In genomic region chr4:132598861-132599260, GRCm38 (mm10) we compare ENCODE assay signal across 27 mouse cellular contexts. TPM values are rescaled to one million over a fixed set of nuclear protein-coding genes. Genes with fewer than 3 reads are reported as not detected.
DNase-seq lines count a peak whose midpoint lies in the region; ATAC-seq and TF ChIP-seq lines count a peak whose summit lies in the region.
"Had no signal": no experiment of that assay in that cellular context is flagged by ENCODE, and none has a peak within 500 bp of the region (broad histone marks: within the 10 kb centered on the region; RNA-seq: fewer than 3 reads in every experiment).

No protein-coding gene starts in this region.

- no peak for ATAC-seq in lung, embryonic 14.5 days (ENCODE audit: insufficient read depth)
- ATAC-seq in heart, embryonic 11.5 days (replicated peaks; ENCODE audit: insufficient number of reproducible peaks, low FRiP score, low TSS enrichment): no peak
- ATAC-seq: CD4-positive, CD25-positive, alpha-beta regulatory T cell, adult 4 months; forebrain, embryonic 13.5 days; forebrain, embryonic 16.5 days; hindbrain, postnatal 0 days; inflammation-experienced regulatory T-cells, adult 6 months; intestine, embryonic 16.5 days had no signal

- H3K36me3 ChIP-seq in lung, embryonic 14.5 days (ENCODE audit: insufficient read depth): no peaks in the 10 kb centered on the region
- H3K36me3 ChIP-seq in ES-Bruce4 (ENCODE audit: control insufficient read depth, insufficient read depth, low read length, poor library complexity, severe bottlenecking) (no peaks in the 10 kb centered on the region), MEL (ENCODE audit: control insufficient read depth in 1 of 2, insufficient read depth in 2 of 2, low read length in 2 of 2) (no peaks in the 10 kb centered on the region)
- no peaks in the 10 kb centered on the region for H3K36me3 ChIP-seq in heart, embryonic 11.5 days (ENCODE audit: control insufficient read depth, insufficient read depth, low read length)
- H3K36me3 ChIP-seq: forebrain, embryonic 10.5 days; heart, embryonic 13.5 days; hindbrain, embryonic 12.5 days had no signal

- no peak for DNase-seq in lung, embryonic 14.5 days
- DNase-seq in lung, postnatal 36 days: no peak
- no peak for DNase-seq in MEL (ENCODE audit: low read depth, low spot score)
- no peak for DNase-seq in cerebellum, adult 18-20 months
- DNase-seq in gastrocnemius, postnatal 14 days: no peak
- DNase-seq: adrenal gland, adult 2 months; adrenal gland, postnatal 14 days; cerebellum, adult 11-12 months; cerebellum, adult 9-10 months; cerebellum, postnatal 14 days; gastrocnemius, adult 2 months; gastrocnemius, postnatal 25 days; heart, adult 18-20 months; heart, postnatal 14 days; heart, postnatal 4 days had no signal

- H3K27ac ChIP-seq in lung, embryonic 14.5 days (ENCODE audit: low read depth): no peak overlapping the region
- H3K27ac ChIP-seq in ES-Bruce4 (ENCODE audit: insufficient read depth, low read length): no peak overlapping the region
- H3K27ac ChIP-seq in MEL (ENCODE audit: control insufficient read depth, low read depth, low read length): no peak overlapping the region
- H3K27ac ChIP-seq in bone marrow, adult 2 months (ENCODE audit: control insufficient read depth, insufficient read depth, low read depth, low read length, poor library complexity): no peak overlapping the region
- no peak overlapping the region for H3K27ac ChIP-seq in heart, embryonic 11.5 days (ENCODE audit: low read depth, low read length)
- H3K27ac ChIP-seq: forebrain, embryonic 10.5 days; forebrain, embryonic 13.5 days; gastrocnemius, adult 2 months; heart, embryonic 13.5 days; hindbrain, embryonic 12.5 days; hindbrain, postnatal 0 days had no signal

- no peaks in the 10 kb centered on the region for H3K9me3 ChIP-seq in lung, embryonic 14.5 days (ENCODE audit: low read depth, low read length)
- H3K9me3 ChIP-seq in ES-Bruce4 (replicated peaks; ENCODE audit: control insufficient read depth, insufficient read depth, low read length, poor library complexity, severe bottlenecking): no peaks in the 10 kb centered on the region
- no peaks in the 10 kb centered on the region for H3K9me3 ChIP-seq in MEL (replicated peaks; ENCODE audit: insufficient read depth, low read length)
- H3K9me3 ChIP-seq in heart, embryonic 11.5 days (replicated peaks; ENCODE audit: control insufficient read depth, low read length): no peaks in the 10 kb centered on the region
- H3K9me3 ChIP-seq: forebrain, embryonic 10.5 days; forebrain, embryonic 13.5 days; heart, embryonic 13.5 days had no signal

- TF ChIP-seq POLR2A in ES-Bruce4 (IDR thresholded peaks at IDR 0.05; ENCODE audit: insufficient read depth, low read length) (no peak), MEL (IDR thresholded peaks at IDR 0.05; ENCODE audit: control insufficient read depth in 1 of 2, insufficient read depth in 1 of 2, low read depth in 1 of 2, low read length in 2 of 2, poor library complexity in 1 of 2) (no peak)
- TF ChIP-seq POLR2A in bone marrow, adult 2 months (IDR thresholded peaks at IDR 0.05; ENCODE audit: borderline replicate concordance, control insufficient read depth, low read depth, low read length): no peak

- H3K27me3 ChIP-seq in lung, embryonic 14.5 days (ENCODE audit: insufficient read depth, low read length): no peaks in the 10 kb centered on the region
- no peaks in the 10 kb centered on the region for H3K27me3 ChIP-seq in ES-Bruce4 (ENCODE audit: control insufficient read depth, insufficient read depth, low read length, poor library complexity, severe bottlenecking)
- no peaks in the 10 kb centered on the region for H3K27me3 ChIP-seq in MEL (ENCODE audit: control insufficient read depth in 1 of 2, insufficient read depth in 2 of 2, low read length in 2 of 2)
- H3K27me3 ChIP-seq in heart, embryonic 11.5 days (ENCODE audit: control insufficient read depth, insufficient read depth, low read length): no peaks in the 10 kb centered on the region
- H3K27me3 ChIP-seq: forebrain, embryonic 13.5 days; hindbrain, embryonic 12.5 days had no signal

- no peaks in the 10 kb centered on the region for H3K4me1 ChIP-seq in lung, embryonic 14.5 days (ENCODE audit: insufficient read depth)
- H3K4me1 ChIP-seq in ES-Bruce4 (ENCODE audit: control insufficient read depth, insufficient read depth, low read length) (no peaks in the 10 kb centered on the region), MEL (ENCODE audit: control insufficient read depth in 1 of 2, insufficient read depth in 2 of 2, low read length in 2 of 2) (0 out of 4 replicates have a peak, but pooled peaks cover 0 to 7% of the 10 kb centered on the region in 2 experiments)
- H3K4me1 ChIP-seq in bone marrow, adult 2 months (ENCODE audit: control insufficient read depth, insufficient read depth, low read length): no peaks in the 10 kb centered on the region; the same call in 1 of the 2 replicates
- H3K4me1 ChIP-seq in heart, embryonic 11.5 days (ENCODE audit: control insufficient read depth, insufficient read depth, low read length): 0 out of 2 replicates have a peak, but pooled peaks cover 7% of the 10 kb centered on the region
- H3K4me1 ChIP-seq: forebrain, embryonic 13.5 days; hindbrain, embryonic 12.5 days had no signal

- TF ChIP-seq EP300 in ES-Bruce4 (IDR thresholded peaks at IDR 0.05; ENCODE audit: insufficient read depth, low read depth, low read length) (no peak), MEL (IDR thresholded peaks at IDR 0.05; ENCODE audit: low read depth in 1 of 2, low read length in 2 of 2) (no peak)

- H3K9ac ChIP-seq in lung, embryonic 14.5 days: no peak overlapping the region
- no peak overlapping the region for H3K9ac ChIP-seq in ES-Bruce4 (ENCODE audit: low read depth, poor library complexity, severe bottlenecking)
- no peak overlapping the region for H3K9ac ChIP-seq in MEL (ENCODE audit: control insufficient read depth, low read depth, low read length, poor library complexity, severe bottlenecking)
- no peak overlapping the region for H3K9ac ChIP-seq in heart, embryonic 11.5 days (ENCODE audit: low read depth, low read length)
- H3K9ac ChIP-seq: forebrain, embryonic 13.5 days; heart, embryonic 13.5 days; hindbrain, embryonic 12.5 days had no signal

- intact Hi-C loops in gastrocnemius, postnatal 14 days (cut with DNase I; ENCODE audit: low total_unique reads): no loop called here

- no peaks in the 10 kb centered on the region for H3K79me2 ChIP-seq in MEL (ENCODE audit: control insufficient read depth, insufficient read depth, low read length, poor library complexity)

- H3K4me3 ChIP-seq in lung, embryonic 14.5 days (ENCODE audit: low read depth, low read length): no peak overlapping the region
- H3K4me3 ChIP-seq in ES-Bruce4 (ENCODE audit: low read depth, low read length) (no peak overlapping the region), MEL (ENCODE audit: control insufficient read depth in 1 of 2, insufficient read depth in 1 of 2, low read depth in 2 of 2, low read length in 2 of 2) (no peak overlapping the region)
- no peak overlapping the region for H3K4me3 ChIP-seq in bone marrow, adult 2 months (replicated peaks; ENCODE audit: control insufficient read depth, low read depth, low read length)
- no peak overlapping the region for H3K4me3 ChIP-seq in heart, embryonic 11.5 days (ENCODE audit: low read depth, low read length)
- H3K4me3 ChIP-seq: forebrain, embryonic 10.5 days; forebrain, embryonic 13.5 days; gastrocnemius, adult 2 months; heart, embryonic 13.5 days; hindbrain, embryonic 12.5 days had no signal

- WGBS in lung, embryonic 14.5 days: 76% methylated on average over 2 of the region's 2 CpGs
- WGBS in bone marrow, adult 2 months: 86% methylated on average over 2 of the region's 2 CpGs
- 78% methylated on average over 2 of the region's 2 CpGs for WGBS in heart, embryonic 11.5 days (ENCODE audit: insufficient replicate concordance)

- no peak overlapping the region for H3K4me2 ChIP-seq in lung, embryonic 14.5 days
- no peak overlapping the region for H3K4me2 ChIP-seq in heart, embryonic 11.5 days
- H3K4me2 ChIP-seq: forebrain, embryonic 13.5 days; heart, embryonic 13.5 days; hindbrain, embryonic 12.5 days had no signal

- TF ChIP-seq CTCF in lung, embryonic 14.5 days (IDR thresholded peaks at IDR 0.05; ENCODE audit: low read depth): 0 out of 2 replicates have a peak, but pooled peaks have one; percentile 2
- TF ChIP-seq CTCF in ES-Bruce4 (IDR thresholded peaks at IDR 0.05; ENCODE audit: low read depth, low read length): peak; percentile 19
- TF ChIP-seq CTCF in MEL (IDR thresholded peaks at IDR 0.05 in 2 of 3, conservative IDR thresholded peaks at IDR 0.05 in 1 of 3; ENCODE audit: control insufficient read depth in 1 of 3, insufficient read depth in 1 of 3, low read depth in 2 of 3, low read length in 3 of 3, poor library complexity in 1 of 3, severe bottlenecking in 1 of 3): peak in 2 of 3 experiments; percentile 12 to 39; a peak in 3 of 6 replicates
- peak; percentile 5; the same call in 1 of the 2 replicates for TF ChIP-seq CTCF in bone marrow, adult 2 months (IDR thresholded peaks at IDR 0.05; ENCODE audit: control insufficient read depth, insufficient read depth, low read length)

- TF ChIP-seq RAD21 in MEL (IDR thresholded peaks at IDR 0.05; ENCODE audit: low read depth, low read length): no peak

TF ChIP-seq in MEL, 35 proteins besides CTCF, POLR2A, EP300 and RAD21 (continues in another document):
- TF ChIP-seq GATA1 (IDR thresholded peaks at IDR 0.05; ENCODE audit: low read depth, low read length): no peak

RNA-seq across cellular contexts. Expression of gene Ptafr, which starts 35.0 kb away (rescaled TPM):
- polyA plus RNA-seq in lung, embryonic 14.5 days (2014; fragmentation: Nextera tagmentation; extraction: Ambion mirVana): 0.83 and 1.1 TPM in 2 replicates
- polyA plus RNA-seq in ES-Bruce4 (2011; ENCODE audit: insufficient read depth, insufficient read length, low read depth, missing spikeins): 0.22 and 0.30 TPM in 2 replicates
- not detected in 2 replicates for total RNA-seq in MEL (2012; rRNA removed)
- under 1 TPM in 1 of 2 experiments, not detected in 1; 0.06 TPM for polyA plus RNA-seq in MEL (2012; ENCODE audit: insufficient read depth in 1 of 2, insufficient read length in 2 of 2, low read depth in 1 of 2, low replicate concordance in 2 of 2, missing spikeins in 1 of 2)
- polyA plus RNA-seq in bone marrow, adult 2 months (2011; ENCODE audit: insufficient read depth, insufficient read length, low replicate concordance, missing spikeins): 3.2 and 6.7 TPM in 2 replicates
- polyA plus RNA-seq in heart, embryonic 11.5 days (2014; fragmentation: Nextera tagmentation; extraction: Ambion mirVana): 0.23 and 0.40 TPM in 2 replicates
- total RNA-seq in gastrocnemius, postnatal 14 days (2021): 1 to 10 TPM in 1 of 2 experiments, under 1 TPM in 1; 0.91 to 1.6 TPM

RNA-seq across cellular contexts. Expression of gene Eya3, which starts 39.9 kb away (rescaled TPM):
- 29.5 and 31.6 TPM in 2 replicates for polyA plus RNA-seq in lung, embryonic 14.5 days (2014; fragmentation: Nextera tagmentation; extraction: Ambion mirVana)
- polyA plus RNA-seq in ES-Bruce4 (2011; ENCODE audit: insufficient read depth, insufficient read length, low read depth, missing spikeins) (77.8 and 78.7 TPM in 2 replicates), MEL (2012; ENCODE audit: insufficient read depth in 1 of 2, insufficient read length in 2 of 2, low read depth in 1 of 2, low replicate concordance in 2 of 2, missing spikeins in 1 of 2) (100 to 1,000 TPM in 1 of 2 experiments, 10 to 100 TPM in 1; 38.2 to 270 TPM)
- total RNA-seq in MEL (2012; rRNA removed): 21.7 and 24.6 TPM in 2 replicates
- polyA plus RNA-seq in bone marrow, adult 2 months (2011; ENCODE audit: insufficient read depth, insufficient read length, low replicate concordance, missing spikeins): 15.3 and 22.5 TPM in 2 replicates
- polyA plus RNA-seq in heart, embryonic 11.5 days (2014; fragmentation: Nextera tagmentation; extraction: Ambion mirVana): 21.5 and 24.4 TPM in 2 replicates
- total RNA-seq in gastrocnemius, postnatal 14 days (2021): 10 to 100 TPM; 14.2 to 14.3 TPM
